Mouse (Mus musculus): ENCODE measurements around the gene Rcl1. TPM values are rescaled to one million over a fixed set of nuclear protein-coding genes. Genes with fewer than 3 reads are reported as not detected.

The Rcl1 gene
- polyA plus RNA-seq, 1 experiment from 2014 or later = 42.7 TPM

DNA sequence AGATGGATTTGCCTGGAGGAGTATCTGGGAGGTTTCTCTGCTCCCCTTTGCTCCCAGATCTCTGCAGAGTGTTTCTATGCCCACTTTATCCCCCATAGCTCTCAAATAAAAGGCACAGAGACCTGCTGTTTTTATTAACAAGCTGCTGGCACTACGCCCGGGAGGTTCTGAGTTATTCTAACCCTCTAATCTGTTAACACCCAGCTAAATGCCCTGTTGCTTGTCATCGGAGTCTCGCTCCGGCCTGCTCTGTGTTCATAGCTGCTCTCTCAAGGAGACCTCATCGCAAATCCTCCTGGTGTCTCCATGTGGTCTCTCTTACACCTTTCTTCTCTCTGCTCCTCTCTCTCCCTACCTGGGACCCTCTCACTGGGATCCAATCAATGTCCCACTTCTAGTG, 26.4 kb upstream of the Rcl1 start:
- no peak for TF ChIP-seq CTCF (IDR thresholded peaks at IDR 0.05; ENCODE audit: low read depth)
- Histone ChIP-seq H3K9me3 (replicated peaks; ENCODE audit: low read length) (no peaks in the 10 kb centered on the region), H3K27me3 (ENCODE audit: insufficient read depth, low read length) (no peaks in the 10 kb centered on the region), H3K27ac (no peak overlapping the region), H3K4me2 (ENCODE audit: low read length) (no peak overlapping the region), H3K36me3 (ENCODE audit: insufficient read depth, low read length) (no peaks in the 10 kb centered on the region), H3K9ac (ENCODE audit: low read depth, low read length) (no peak overlapping the region), H3K4me3 (replicated peaks; ENCODE audit: low read depth, low read length) (no peak overlapping the region), H3K4me1 (replicated peaks; ENCODE audit: insufficient read depth, low read length) (no peaks in the 10 kb centered on the region)
- 48% methylated on average over 6 of the region's 6 CpGs for WGBS
- ATAC-seq (replicated peaks; ENCODE audit: low FRiP score, low read depth) (no peak), DNase-seq (ENCODE audit: low spot score) (no peak)

DNA sequence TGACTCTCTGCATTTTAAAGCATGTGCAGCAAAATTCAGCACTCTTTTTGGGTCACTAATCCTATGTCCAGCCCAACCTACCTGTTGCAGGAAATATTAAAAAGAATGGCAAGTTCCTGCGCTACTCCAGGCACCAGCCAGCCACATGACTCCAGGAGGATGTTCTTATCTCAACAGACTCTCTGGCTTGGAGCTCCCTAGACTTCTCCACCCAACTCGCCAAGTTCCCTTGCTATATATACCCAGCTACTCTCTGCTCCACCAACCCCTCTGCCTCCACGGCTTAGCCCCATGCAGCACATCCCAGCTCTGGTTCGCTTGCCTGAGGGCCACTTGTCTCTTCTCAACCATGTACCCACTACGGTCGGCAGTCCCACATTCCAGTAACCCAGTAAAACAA, 12.5 kb upstream of the Rcl1 start:
- 68% methylated on average over 6 of the region's 6 CpGs for WGBS
- TF ChIP-seq CTCF (IDR thresholded peaks at IDR 0.05; ENCODE audit: low read depth) = no peak
- Histone ChIP-seq H3K4me1 (replicated peaks; ENCODE audit: insufficient read depth, low read length) (no peaks in the 10 kb centered on the region), H3K9ac (ENCODE audit: low read depth, low read length) (no peak overlapping the region), H3K4me3 (replicated peaks; ENCODE audit: low read depth, low read length) (no peak overlapping the region), H3K27me3 (ENCODE audit: insufficient read depth, low read length) (no peaks in the 10 kb centered on the region), H3K4me2 (ENCODE audit: low read length) (no peak overlapping the region), H3K9me3 (replicated peaks; ENCODE audit: low read length) (no peaks in the 10 kb centered on the region), H3K27ac (no peak overlapping the region), H3K36me3 (ENCODE audit: insufficient read depth, low read length) (no peaks in the 10 kb centered on the region)
- ATAC-seq (replicated peaks; ENCODE audit: low FRiP score, low read depth) (no peak), DNase-seq (ENCODE audit: low spot score) (no peak)

DNA sequence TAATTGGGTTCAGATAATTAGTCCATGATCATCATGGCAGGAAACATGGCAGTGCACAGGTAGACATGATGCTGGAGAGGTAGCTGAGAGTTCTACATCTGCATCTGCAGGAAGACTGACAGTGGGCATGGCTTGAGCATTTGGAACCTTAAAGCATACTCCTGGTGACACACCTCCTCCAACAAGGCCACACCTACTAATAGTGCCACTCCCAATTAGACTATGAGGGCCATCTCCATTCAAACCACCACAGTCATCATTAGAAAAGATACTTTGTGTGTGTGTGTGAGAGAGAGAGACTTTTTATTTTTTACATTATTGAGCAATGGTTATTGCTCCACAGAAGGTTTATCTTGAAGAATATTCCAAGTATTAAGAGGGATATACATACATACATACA, 9.0 kb upstream of the Rcl1 start:
- Histone ChIP-seq H3K4me1 (replicated peaks; ENCODE audit: insufficient read depth, low read length) (no peaks in the 10 kb centered on the region), H3K4me3 (replicated peaks; ENCODE audit: low read depth, low read length) (no peak overlapping the region), H3K27ac (no peak overlapping the region), H3K4me2 (ENCODE audit: low read length) (no peak overlapping the region), H3K9ac (ENCODE audit: low read depth, low read length) (no peak overlapping the region), H3K27me3 (ENCODE audit: insufficient read depth, low read length) (no peaks in the 10 kb centered on the region), H3K9me3 (replicated peaks; ENCODE audit: low read length) (no peaks in the 10 kb centered on the region), H3K36me3 (ENCODE audit: insufficient read depth, low read length) (no peaks in the 10 kb centered on the region)
- DNase-seq (ENCODE audit: low spot score) = no peak
- TF ChIP-seq CTCF (IDR thresholded peaks at IDR 0.05; ENCODE audit: low read depth) = no peak
- ATAC-seq (replicated peaks; ENCODE audit: low FRiP score, low read depth) = no peak

DNA sequence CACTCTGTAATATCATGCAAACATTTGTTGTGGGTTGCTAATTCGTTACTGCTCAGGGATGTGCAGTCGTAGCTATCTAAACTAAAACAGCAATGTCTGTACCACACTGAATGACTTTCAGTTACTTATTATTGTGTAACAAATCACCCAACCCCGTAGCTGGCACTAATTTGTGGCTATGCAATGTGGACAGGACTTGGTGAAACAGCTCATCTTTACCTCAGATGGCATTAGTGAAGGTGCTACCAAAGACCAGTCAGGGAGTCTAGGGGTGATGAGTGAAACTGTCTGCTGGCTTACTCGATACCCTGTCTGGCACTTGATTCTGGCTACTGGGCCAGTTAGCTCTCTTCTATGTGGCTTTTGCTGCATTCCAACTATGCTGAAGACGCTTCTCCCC, 2.1 kb upstream of the Rcl1 start:
- Histone ChIP-seq H3K9me3 (replicated peaks; ENCODE audit: low read length) (no peaks in the 10 kb centered on the region), H3K9ac (ENCODE audit: low read depth, low read length) (no peak overlapping the region), H3K27ac (no peak overlapping the region), H3K36me3 (ENCODE audit: insufficient read depth, low read length) (no peaks in the 10 kb centered on the region), H3K27me3 (ENCODE audit: insufficient read depth, low read length) (no peaks in the 10 kb centered on the region), H3K4me2 (ENCODE audit: low read length) (no peak overlapping the region), H3K4me1 (replicated peaks; ENCODE audit: insufficient read depth, low read length) (0 out of 2 replicates have a peak, but pooled peaks cover 6% of the 10 kb centered on the region), H3K4me3 (replicated peaks; ENCODE audit: low read depth, low read length) (no peak overlapping the region)
- no peak for TF ChIP-seq CTCF (IDR thresholded peaks at IDR 0.05; ENCODE audit: low read depth)
- ATAC-seq (replicated peaks; ENCODE audit: low FRiP score, low read depth) (no peak), DNase-seq (ENCODE audit: low spot score) (no peak)
- WGBS = 86% methylated on average over 5 of the region's 5 CpGs

DNA sequence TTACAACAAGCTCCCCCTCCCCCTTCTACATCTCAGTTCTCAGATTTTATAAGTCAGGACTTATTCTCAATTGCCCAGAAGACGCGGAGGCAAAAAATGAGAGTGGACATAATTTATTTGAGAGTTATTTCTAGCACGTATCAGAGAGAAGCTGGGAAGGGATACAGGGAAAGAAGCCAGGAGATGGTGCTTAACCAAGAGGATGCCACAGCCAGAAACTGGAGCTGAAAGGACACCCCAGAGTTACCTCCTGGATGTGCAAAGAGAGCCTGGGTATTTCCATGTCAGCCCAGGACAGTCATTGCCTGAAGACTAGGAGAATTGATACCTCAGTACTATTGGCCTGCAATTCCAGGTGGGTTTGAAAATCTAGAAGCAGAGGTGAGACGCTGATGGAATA, 1.6 kb upstream of the Rcl1 start:
- Histone ChIP-seq H3K9me3 (replicated peaks; ENCODE audit: low read length) (no peaks in the 10 kb centered on the region), H3K9ac (ENCODE audit: low read depth, low read length) (no peak overlapping the region), H3K27ac (no peak overlapping the region), H3K4me2 (ENCODE audit: low read length) (no peak overlapping the region), H3K27me3 (ENCODE audit: insufficient read depth, low read length) (no peaks in the 10 kb centered on the region), H3K36me3 (ENCODE audit: insufficient read depth, low read length) (no peaks in the 10 kb centered on the region), H3K4me3 (replicated peaks; ENCODE audit: low read depth, low read length) (no peak overlapping the region), H3K4me1 (replicated peaks; ENCODE audit: insufficient read depth, low read length) (0 out of 2 replicates have a peak, but pooled peaks cover 6% of the 10 kb centered on the region)
- 76% methylated on average over 4 of the region's 4 CpGs for WGBS
- DNase-seq (ENCODE audit: low spot score) (no peak), ATAC-seq (replicated peaks; ENCODE audit: low FRiP score, low read depth) (no peak)
- no peak for TF ChIP-seq CTCF (IDR thresholded peaks at IDR 0.05; ENCODE audit: low read depth)

DNA sequence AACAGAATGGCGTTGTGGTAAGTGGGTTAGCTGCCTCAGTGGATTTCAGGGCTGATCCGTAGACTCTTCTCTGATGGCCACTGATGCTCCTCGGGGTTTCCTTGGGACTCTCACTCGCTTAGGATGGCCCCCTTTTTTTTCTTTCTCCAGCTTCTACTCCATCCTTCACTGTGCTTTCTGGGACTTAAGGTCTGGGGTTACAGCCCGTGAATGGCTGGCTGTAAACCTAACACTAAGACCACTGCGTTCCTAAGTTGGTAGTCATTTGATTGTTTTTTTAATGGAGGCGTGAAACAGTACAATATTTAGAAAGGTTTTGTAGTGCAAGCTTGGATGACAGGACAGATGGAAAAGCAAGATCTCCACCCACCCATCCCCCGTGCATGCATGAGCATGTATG, 914 bp upstream of the Rcl1 start:
- 12% methylated on average over 8 of the region's 8 CpGs for WGBS
- 0 out of 2 replicates have a peak, but pooled peaks cover 6% of the 10 kb centered on the region for H3K4me1 ChIP-seq (replicated peaks; ENCODE audit: insufficient read depth, low read length)
- H3K4me3 ChIP-seq (replicated peaks; ENCODE audit: low read depth, low read length) = peak overlapping the region; percentile 90
- ATAC-seq (replicated peaks; ENCODE audit: low FRiP score, low read depth) = no peak
- no peaks in the 10 kb centered on the region for H3K9me3 ChIP-seq (replicated peaks; ENCODE audit: low read length)
- peak overlapping the region; percentile 76 for H3K4me2 ChIP-seq (ENCODE audit: low read length)
- H3K36me3 ChIP-seq (ENCODE audit: insufficient read depth, low read length) = no peaks in the 10 kb centered on the region
- no peaks in the 10 kb centered on the region for H3K27me3 ChIP-seq (ENCODE audit: insufficient read depth, low read length)
- TF ChIP-seq CTCF (IDR thresholded peaks at IDR 0.05; ENCODE audit: low read depth) = no peak
- no peak for DNase-seq (ENCODE audit: low spot score)
- H3K27ac ChIP-seq = no peak overlapping the region
- H3K9ac ChIP-seq (ENCODE audit: low read depth, low read length) = peak overlapping the region; percentile 59; the same call in 1 of the 2 replicates

DNA sequence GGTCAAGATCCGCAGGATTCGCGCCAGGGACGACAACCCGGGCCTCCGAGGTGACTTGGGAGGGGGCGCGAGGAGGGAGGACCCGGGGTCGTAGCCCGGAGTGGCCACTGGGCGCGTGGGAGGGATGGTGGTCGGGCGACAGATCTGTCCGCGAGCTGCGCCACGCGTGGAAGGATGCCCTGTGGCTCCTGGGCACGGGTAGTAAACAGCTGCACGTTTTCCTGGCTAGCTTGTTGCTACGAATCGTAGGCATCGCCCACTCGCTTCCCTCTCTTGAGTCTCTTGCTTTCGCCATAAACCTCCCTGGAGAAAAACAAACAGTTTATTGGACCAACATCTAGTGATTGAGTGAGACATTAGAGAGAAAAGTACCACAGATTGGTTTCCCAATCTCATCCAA, 416 bp downstream of the Rcl1 start:
- Histone ChIP-seq H3K9ac (ENCODE audit: low read depth, low read length) (peak overlapping the region; percentile 72), H3K27ac (no peak overlapping the region), H3K36me3 (ENCODE audit: insufficient read depth, low read length) (no peaks in the 10 kb centered on the region), H3K4me1 (replicated peaks; ENCODE audit: insufficient read depth, low read length) (0 out of 2 replicates have a peak, but pooled peaks cover 6% of the 10 kb centered on the region), H3K9me3 (replicated peaks; ENCODE audit: low read length) (no peaks in the 10 kb centered on the region), H3K4me2 (ENCODE audit: low read length) (peak overlapping the region; percentile 76), H3K27me3 (ENCODE audit: insufficient read depth, low read length) (no peaks in the 10 kb centered on the region), H3K4me3 (replicated peaks; ENCODE audit: low read depth, low read length) (peak overlapping the region; percentile 90)
- no peak for ATAC-seq (replicated peaks; ENCODE audit: low FRiP score, low read depth)
- DNase-seq (ENCODE audit: low spot score) = peak; percentile 45
- TF ChIP-seq CTCF (IDR thresholded peaks at IDR 0.05; ENCODE audit: low read depth) = no peak
- under 1% methylated on average over 27 of the region's 27 CpGs for WGBS
